Mouse (Mus musculus) stomach, postnatal 0 days (tissue): ENCODE measurements around the gene Dok3.

Experiments
- CTCF ChIP-seq: IDR thresholded peaks from 2 replicates; pipeline ENCODE4 v1.5.1; 2016; ENCODE audit warnings: antibody characterized with exemption, low read depth, mild to moderate bottlenecking, moderate library complexity
- EP300 ChIP-seq: optimal IDR thresholded peaks from 2 replicates; pipeline ENCODE3; 2016; ENCODE audit warnings: antibody characterized with exemption

- TF ChIP-seq EP300 = no peak
- TF ChIP-seq CTCF = no peak
Observed at GRCm38 (mm10) chr13:55571977-55572376, 42.9 kb upstream of the Dok3 start.
